Comparison of ENCODE assay signal across 8 mouse cellular contexts in genomic region chr1:163779336-163780115, GRCm38 (mm10). TPM values are rescaled to one million over a fixed set of nuclear protein-coding genes. Genes with fewer than 3 reads are reported as not detected.
DNase-seq lines count a peak whose midpoint lies in the region; ATAC-seq and TF ChIP-seq lines count a peak whose summit lies in the region.

Gene Kifap3 (plus strand): TSS chr1:163779583.

- DNase-seq in G1E (ENCODE audit: low spot score): peak; percentile 87
- peak; percentile 98 to 99 for DNase-seq in cerebellum, adult 18-20 months
- DNase-seq in heart, postnatal 36 days: peak; percentile 96
- peak; percentile 98 to 99 for DNase-seq in layer of hippocampus, adult 2 months (ENCODE audit: low spot score in 2 of 2)
- peak; percentile 99 for DNase-seq in lung, embryonic 14.5 days
- DNase-seq in thymus, adult 2 months: peak; percentile 95

- H3K27ac ChIP-seq in forebrain, embryonic 16.5 days (ENCODE audit: low read length): peak within 1 kb of the TSS; percentile 70
- peak within 1 kb of the TSS; percentile 90 for H3K27ac ChIP-seq in layer of hippocampus, adult 2 months
- peak within 1 kb of the TSS; percentile 24; the same call in 1 of the 2 replicates for H3K27ac ChIP-seq in lung, embryonic 14.5 days (ENCODE audit: low read depth)
- peak within 1 kb of the TSS; percentile 56; the same call in 1 of the 2 replicates for H3K27ac ChIP-seq in olfactory bulb, adult 2 months (ENCODE audit: insufficient read depth, low read depth, low read length)
- no peak within 1 kb of the TSS for H3K27ac ChIP-seq in thymus, adult 2 months (ENCODE audit: control insufficient read depth, insufficient read depth, low read length)

- peaks cover 5% of the 10 kb centered on the region for H3K36me3 ChIP-seq in G1E (replicated peaks)
- H3K36me3 ChIP-seq in forebrain, embryonic 16.5 days (ENCODE audit: control insufficient read depth, insufficient read depth): peaks cover 6% of the 10 kb centered on the region
- no peaks in the 10 kb centered on the region; the same call in 1 of the 2 replicates for H3K36me3 ChIP-seq in lung, embryonic 14.5 days (ENCODE audit: insufficient read depth)
- no peaks in the 10 kb centered on the region for H3K36me3 ChIP-seq in thymus, adult 2 months (ENCODE audit: control insufficient read depth, insufficient read depth, low read length)

- intact Hi-C loops in heart, postnatal 36 days (cut with DNase I): loop anchor here (10.0 kb wide), 1 partner anchor 215 kb away; the partner anchor contains the start of genes BC055324 and Mettl18

- TF ChIP-seq POLR2A in olfactory bulb, adult 2 months (IDR thresholded peaks at IDR 0.05; ENCODE audit: insufficient read depth, low read depth, low read length): peak; percentile 39; the same call in 1 of the 2 replicates
- TF ChIP-seq POLR2A in thymus, adult 2 months (IDR thresholded peaks at IDR 0.05; ENCODE audit: control insufficient read depth, extremely low read depth, insufficient read depth, low read length, poor library complexity): no peak

- peak; percentile 99 for ATAC-seq in G1E (ENCODE audit: extremely low read depth, insufficient number of reproducible peaks, low FRiP score, poor library complexity, severe bottlenecking)
- ATAC-seq in forebrain, embryonic 16.5 days: peak; percentile 100
- peak; percentile 100 for ATAC-seq in lung, embryonic 14.5 days (ENCODE audit: insufficient read depth)

- peak within 1 kb of the TSS; percentile 61 for H3K4me2 ChIP-seq in forebrain, embryonic 16.5 days (ENCODE audit: low read length)
- peak within 1 kb of the TSS; percentile 77 for H3K4me2 ChIP-seq in lung, embryonic 14.5 days

- H3K9me3 ChIP-seq in G1E (replicated peaks): no peaks in the 10 kb centered on the region
- peaks cover 5% of the 10 kb centered on the region; the same call in 1 of the 2 replicates for H3K9me3 ChIP-seq in forebrain, embryonic 16.5 days (ENCODE audit: control insufficient read depth, low read length)
- H3K9me3 ChIP-seq in lung, embryonic 14.5 days (ENCODE audit: low read depth, low read length): no peaks in the 10 kb centered on the region

- peaks cover 12% of the 10 kb centered on the region for H3K4me1 ChIP-seq in G1E (ENCODE audit: insufficient read depth, low read depth, low read length)
- H3K4me1 ChIP-seq in forebrain, embryonic 16.5 days (replicated peaks; ENCODE audit: control insufficient read depth, insufficient read depth, low read length): 0 out of 2 replicates have a peak, but pooled peaks cover 2% of the 10 kb centered on the region
- no peaks in the 10 kb centered on the region for H3K4me1 ChIP-seq in lung, embryonic 14.5 days (ENCODE audit: insufficient read depth)
- no peaks in the 10 kb centered on the region for H3K4me1 ChIP-seq in olfactory bulb, adult 2 months (ENCODE audit: control insufficient read depth, insufficient read depth, low read length)
- H3K4me1 ChIP-seq in thymus, adult 2 months (replicated peaks; ENCODE audit: control insufficient read depth, insufficient read depth, low read length): peaks cover 2% of the 10 kb centered on the region; the same call in 1 of the 2 replicates

- under 1% methylated on average over 38 of the region's 48 CpGs for WGBS in forebrain, embryonic 16.5 days
- under 1% methylated on average over 48 of the region's 48 CpGs for WGBS in lung, embryonic 14.5 days
- WGBS in olfactory bulb, adult 2 months: 1% methylated on average over 48 of the region's 48 CpGs
- 2% methylated on average over 39 of the region's 48 CpGs for WGBS in thymus, adult 2 months

- peak within 1 kb of the TSS; percentile 76 for H3K4me3 ChIP-seq in G1E (ENCODE audit: low read depth, low read length)
- H3K4me3 ChIP-seq in forebrain, embryonic 16.5 days (replicated peaks; ENCODE audit: low read length): peak within 1 kb of the TSS; percentile 98
- peak within 1 kb of the TSS; percentile 91 for H3K4me3 ChIP-seq in layer of hippocampus, adult 2 months
- peak within 1 kb of the TSS; percentile 82 for H3K4me3 ChIP-seq in lung, embryonic 14.5 days (ENCODE audit: low read depth, low read length)
- peak within 1 kb of the TSS; percentile 96 for H3K4me3 ChIP-seq in olfactory bulb, adult 2 months (ENCODE audit: insufficient read depth, low read depth, low read length)
- peak within 1 kb of the TSS; percentile 70 for H3K4me3 ChIP-seq in thymus, adult 2 months (ENCODE audit: control insufficient read depth, insufficient read depth, low read length)

- TF ChIP-seq CTCF in G1E (IDR thresholded peaks at IDR 0.05; ENCODE audit: low read depth, low read length): peak; percentile 57
- TF ChIP-seq CTCF in layer of hippocampus, adult 2 months (conservative IDR thresholded peaks at IDR 0.05): peak; percentile 92
- peak; percentile 91 for TF ChIP-seq CTCF in lung, embryonic 14.5 days (IDR thresholded peaks at IDR 0.05; ENCODE audit: low read depth)
- no peak for TF ChIP-seq CTCF in olfactory bulb, adult 2 months (IDR thresholded peaks at IDR 0.05; ENCODE audit: insufficient read depth, low read depth, low read length)
- 0 out of 2 replicates have a peak, but pooled peaks have one; percentile 47 for TF ChIP-seq CTCF in thymus, adult 2 months (IDR thresholded peaks at IDR 0.05; ENCODE audit: borderline replicate concordance, control insufficient read depth, extremely low read depth, insufficient read depth, low read length, poor library complexity)

- peak within 1 kb of the TSS; percentile 93 for H3K9ac ChIP-seq in forebrain, embryonic 16.5 days (replicated peaks; ENCODE audit: low read depth, low read length)
- peak within 1 kb of the TSS; percentile 83 for H3K9ac ChIP-seq in lung, embryonic 14.5 days

- no peaks in the 10 kb centered on the region for H3K27me3 ChIP-seq in G1E (ENCODE audit: insufficient read depth, low read length)
- H3K27me3 ChIP-seq in forebrain, embryonic 16.5 days (replicated peaks; ENCODE audit: control insufficient read depth, insufficient read depth, low read length): no peaks in the 10 kb centered on the region
- H3K27me3 ChIP-seq in lung, embryonic 14.5 days (ENCODE audit: insufficient read depth, low read length): no peaks in the 10 kb centered on the region
- H3K27me3 ChIP-seq in thymus, adult 2 months (ENCODE audit: control insufficient read depth, insufficient read depth, low read length): no peaks in the 10 kb centered on the region

RNA-seq across cellular contexts. Expression of gene Kifap3, which starts in this region (rescaled TPM):
- total RNA-seq in G1E (2014; fragmentation: Nextera tagmentation): 14.0 and 20.3 TPM in 2 replicates
- 22.8 and 25.5 TPM in 2 replicates for total RNA-seq in G1E (2017)
- polyA plus RNA-seq in G1E (2012): 4.0 and 5.4 TPM in 2 replicates
- 120 and 121 TPM in 2 replicates for polyA plus RNA-seq in forebrain, embryonic 16.5 days (2015; fragmentation: Nextera tagmentation; extraction: Ambion mirVana)
- total RNA-seq in heart, postnatal 36 days (2021): 10 to 100 TPM; 20.9 to 22.5 TPM
- total RNA-seq in layer of hippocampus, adult 2 months (2021): 100 to 1,000 TPM; 168 to 180 TPM
- 34.7 and 35.5 TPM in 2 replicates for polyA plus RNA-seq in lung, embryonic 14.5 days (2014; fragmentation: Nextera tagmentation; extraction: Ambion mirVana)
- not detected in 2 replicates for polyA plus RNA-seq in olfactory bulb, adult 2 months (2012; ENCODE audit: insufficient read depth, insufficient read length, low replicate concordance, missing spikeins)
- 2.7 and 2.9 TPM in 2 replicates for polyA plus RNA-seq in thymus, adult 2 months (2012; rRNA removed)

Comparison
In these comparisons a context has a peak if more than half of its experiments do, and no peak if none do; other contexts are left out.
1. RNA of gene Kifap3 (total RNA-seq): 168 to 180 TPM in layer of hippocampus, adult 2 months; 14.0 to 25.5 TPM in G1E and 20.9 to 22.5 TPM in heart, postnatal 36 days; every median in the first group is over 4 times any median in the second.
2. Peak in every context shown above with its lines, with median percentiles within 50 percentile points of each other: ATAC-seq, DNase-seq and H3K4me3 ChIP-seq.